Mouse (Mus musculus): ENCODE measurements around the gene Cacna1a.

GRCm38 (mm10) chr8:84542481-84542880, 154.2 kb downstream of the Cacna1a start:
- no peak for TF ChIP-seq FLI1 (IDR thresholded peaks at IDR 0.05; ENCODE audit: low read length)
- no peak for TF ChIP-seq GATA1 (IDR thresholded peaks at IDR 0.05; ENCODE audit: borderline replicate concordance, low read length)
